Mouse (Mus musculus) megakaryocyte, embryonic 14.5 days (primary cell): Measurements from ENCODE around the gene Fbxl7.

Experiments
- FLI1 ChIP-seq: IDR thresholded peaks from 2 replicates; pipeline ENCODE4 v1.6.1; 2012; ENCODE audit warnings: low read length, inconsistent platforms, mixed read lengths
- GATA1 ChIP-seq: IDR thresholded peaks from 3 replicates; pipeline ENCODE4 v1.6.1; 2012; ENCODE audit warnings: mixed read lengths, low read length, inconsistent platforms, borderline replicate concordance

- TF ChIP-seq GATA1 (no peak), FLI1 (no peak)
Measured at GRCm38 (mm10) chr15:26809569-26809968, 85.8 kb downstream of the Fbxl7 start.
